Mouse (Mus musculus) large intestine, adult 2 months (tissue): ENCODE measurements around the gene Paqr9. TPM values are rescaled to one million over a fixed set of nuclear protein-coding genes. Genes with fewer than 3 reads are reported as not detected.

Experiments
- DNase-seq: peaks from one replicate; pipeline ENCODE4 v3.0.0-alpha.2; 2012; ENCODE audit warnings: low read depth, low spot score
- WGBS: fragments of 180-500 bp; shearing (Covaris S2); methylation state at CpG from one replicate; pipeline ENCODE4 v1.1.7; 2018; 5-methylcytosine and 5-hydroxymethylcytosine counted together
- polyA plus RNA-seq: library from polyadenylated mRNA; depleted of rRNA; stranded (reverse); fragments of >200 nt; gene quantifications from 2 replicates; pipeline ENCODE4 v1.2.3, GENCODE M21; 2012

Paqr9 gene
- polyA plus RNA-seq, 1 experiment: 0.22 TPM

DNA sequence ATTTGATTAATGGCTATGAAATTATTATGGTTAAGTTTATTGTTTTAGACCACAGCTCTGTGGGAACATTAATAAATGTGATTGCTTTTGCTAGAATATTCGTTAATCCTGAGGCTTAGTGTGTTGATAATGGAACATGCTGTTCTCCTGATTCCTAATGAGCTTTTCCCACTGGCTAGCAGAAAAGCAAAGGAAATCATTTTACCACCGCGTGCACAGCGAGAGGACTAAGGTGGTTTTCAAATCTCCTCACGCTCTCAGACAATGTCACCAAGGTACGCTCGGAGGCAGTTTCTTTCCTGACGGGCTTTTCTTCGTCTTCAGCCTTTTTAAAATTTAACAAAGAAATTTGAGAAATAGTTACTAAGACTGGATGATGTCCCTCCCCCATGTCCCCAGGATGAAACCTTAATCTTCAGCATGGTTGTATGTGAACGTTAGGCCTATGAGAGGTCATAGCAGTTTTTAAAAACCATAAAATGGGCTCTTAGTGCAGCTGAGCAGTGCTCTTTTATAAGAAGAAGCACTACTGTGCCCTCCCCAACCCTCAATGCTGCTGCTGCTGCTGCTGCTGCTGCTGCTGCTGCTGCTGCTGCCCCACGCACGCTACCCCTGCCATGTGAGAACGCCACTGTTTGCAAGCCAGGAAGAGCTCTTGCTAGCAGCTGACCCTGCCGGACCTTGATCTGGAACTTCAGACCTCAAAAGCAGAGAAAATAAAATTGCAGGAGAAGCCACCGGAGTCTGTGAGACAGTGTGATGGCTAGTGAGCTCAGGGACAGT, 17.6 kb upstream of the Paqr9 start:
- 71% methylated on average over 15 of the region's 15 CpGs for WGBS
- DNase-seq: no peak

DNA sequence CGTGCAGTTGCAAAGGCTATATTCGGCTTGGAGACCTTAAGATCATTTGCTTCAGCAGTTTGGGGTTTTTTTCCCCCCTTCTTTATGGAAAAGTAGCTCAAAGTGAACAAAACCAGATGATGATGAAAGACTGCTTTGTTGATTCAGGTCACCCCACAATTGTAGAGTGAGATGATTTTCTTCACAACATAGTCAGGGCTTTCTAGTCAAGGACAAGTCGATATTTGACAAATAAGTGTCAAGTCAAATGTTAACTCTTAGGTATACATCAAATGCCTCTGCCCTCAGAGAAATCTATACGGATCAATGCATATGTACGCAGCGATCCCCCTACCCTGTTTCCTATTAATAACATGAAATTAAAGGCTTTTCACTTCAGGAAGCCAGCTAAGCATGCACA, 17.0 kb upstream of the Paqr9 start:
- 54% methylated on average over 6 of the region's 6 CpGs for WGBS
- DNase-seq: no peak

DNA sequence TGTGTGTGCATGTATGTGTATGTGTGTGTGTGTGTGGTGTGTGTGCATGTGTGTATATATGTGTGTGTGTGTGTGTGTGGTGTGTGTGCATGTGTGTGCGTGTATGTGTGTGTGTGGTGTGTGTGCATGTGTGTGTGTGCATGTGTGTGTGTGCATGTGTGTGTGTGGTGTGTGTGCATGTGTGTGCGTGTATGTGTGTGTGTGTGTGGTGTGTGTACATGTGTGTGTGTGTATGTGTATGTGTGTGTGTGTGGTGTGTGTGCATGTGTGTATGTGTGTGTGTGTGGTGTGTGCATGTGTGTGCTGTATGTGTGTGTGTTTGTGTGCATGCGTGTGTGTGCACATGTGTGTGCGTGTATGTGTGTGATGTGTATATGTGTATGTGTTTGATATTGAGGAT, 14.9 kb upstream of the Paqr9 start:
- WGBS: 96% methylated on average over 4 of the region's 4 CpGs
- no peak for DNase-seq

DNA sequence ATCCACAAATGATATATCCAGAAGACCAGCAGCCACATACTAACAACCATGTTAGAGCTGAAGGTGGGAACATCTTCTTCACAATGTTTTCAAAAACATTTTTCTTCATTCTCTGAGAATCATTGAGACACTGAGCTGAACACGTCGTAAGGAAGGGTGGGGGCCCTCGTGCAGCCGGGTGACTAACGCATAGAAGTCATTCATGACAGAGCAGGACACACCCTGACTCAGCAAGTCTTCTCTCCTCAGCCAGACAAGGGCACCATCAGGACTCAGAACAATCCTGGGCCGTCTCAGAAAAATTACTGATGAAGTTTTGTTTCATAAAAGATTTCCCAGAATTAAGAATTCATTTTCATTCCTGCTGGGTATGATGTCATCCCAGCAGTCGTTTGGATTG, 12.8 kb upstream of the Paqr9 start:
- WGBS: 22% methylated on average over 7 of the region's 7 CpGs
- DNase-seq: no peak

DNA sequence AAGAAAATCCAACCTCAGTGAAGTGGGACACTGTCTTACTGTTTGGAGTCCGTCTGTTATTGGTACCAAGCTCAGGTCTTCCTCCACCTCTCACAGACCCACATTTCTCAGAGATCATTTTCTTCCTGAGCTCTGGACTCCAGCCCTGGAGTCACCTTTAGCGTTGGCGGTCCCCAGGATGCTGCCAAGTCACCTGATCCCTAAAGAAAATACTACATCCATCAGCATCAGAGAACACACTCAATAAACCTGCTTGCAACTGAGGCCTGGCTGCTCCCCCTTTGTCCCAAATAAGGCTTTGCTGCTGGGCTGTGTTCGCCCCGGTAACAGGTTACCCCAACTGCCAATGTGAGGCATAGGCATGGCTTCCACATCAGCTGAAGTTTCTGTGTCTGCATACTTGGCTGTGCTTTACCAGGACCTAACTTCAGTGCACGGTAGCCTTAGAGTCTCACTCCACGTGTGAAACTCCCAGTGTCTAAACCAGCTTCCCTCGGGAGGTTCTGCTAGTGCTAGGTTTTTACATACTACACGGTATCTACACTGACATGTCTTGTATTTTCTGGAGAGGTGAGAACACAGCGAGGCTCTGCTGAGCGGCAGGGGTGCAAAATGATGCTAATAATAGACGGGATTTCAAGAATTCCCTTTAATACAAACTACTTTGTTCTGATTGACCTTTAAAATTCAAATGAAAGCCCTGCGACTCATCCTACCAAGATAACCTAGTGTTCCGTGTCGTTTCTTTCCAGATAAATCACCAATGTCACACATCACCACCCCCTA, 9.6 kb upstream of the Paqr9 start:
- 66% methylated on average over 15 of the region's 15 CpGs for WGBS
- DNase-seq: no peak

DNA sequence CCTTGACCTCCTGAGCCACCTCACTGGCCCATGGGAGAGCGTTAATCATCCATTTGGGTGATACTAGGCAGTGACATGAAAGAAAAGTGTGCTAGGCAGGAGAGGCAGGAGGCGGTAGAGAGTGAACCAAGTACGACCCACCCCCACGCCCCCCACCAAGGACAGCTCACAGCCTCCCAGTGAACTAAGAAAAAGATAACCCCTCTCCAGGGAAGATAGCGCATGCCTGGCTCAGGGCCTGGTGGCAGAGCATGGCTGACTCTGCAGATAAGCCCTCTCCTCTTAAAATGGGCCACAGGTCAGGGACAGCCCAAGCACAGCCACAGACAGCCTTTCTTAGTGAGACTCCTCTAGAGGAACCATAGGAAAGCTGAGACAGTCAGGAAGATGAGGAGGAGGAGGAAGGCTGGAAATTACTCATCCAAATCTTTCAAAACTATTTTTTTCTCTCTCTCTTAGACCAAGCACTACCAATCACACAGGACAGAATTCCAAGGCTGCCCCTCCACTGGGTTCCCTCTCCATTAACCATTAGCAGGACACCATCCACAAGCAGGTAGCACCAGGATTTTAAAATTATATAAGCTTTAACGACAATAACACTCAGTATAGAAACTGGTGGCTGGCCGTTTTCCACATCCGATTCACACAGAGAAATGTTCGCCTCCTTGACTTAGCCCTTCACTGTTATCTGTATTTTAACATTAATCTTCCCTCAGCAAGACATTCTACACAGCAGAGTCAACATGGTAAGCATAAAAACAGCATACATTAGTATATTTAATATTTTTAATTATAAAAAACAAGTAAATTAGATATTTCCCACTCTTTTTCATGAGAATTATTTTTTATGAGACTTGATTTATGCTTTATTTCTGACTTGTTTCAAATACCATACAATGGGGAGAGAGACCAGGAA, 8.3 kb upstream of the Paqr9 start:
- DNase-seq: no peak
- WGBS: 60% methylated on average over 9 of the region's 9 CpGs

DNA sequence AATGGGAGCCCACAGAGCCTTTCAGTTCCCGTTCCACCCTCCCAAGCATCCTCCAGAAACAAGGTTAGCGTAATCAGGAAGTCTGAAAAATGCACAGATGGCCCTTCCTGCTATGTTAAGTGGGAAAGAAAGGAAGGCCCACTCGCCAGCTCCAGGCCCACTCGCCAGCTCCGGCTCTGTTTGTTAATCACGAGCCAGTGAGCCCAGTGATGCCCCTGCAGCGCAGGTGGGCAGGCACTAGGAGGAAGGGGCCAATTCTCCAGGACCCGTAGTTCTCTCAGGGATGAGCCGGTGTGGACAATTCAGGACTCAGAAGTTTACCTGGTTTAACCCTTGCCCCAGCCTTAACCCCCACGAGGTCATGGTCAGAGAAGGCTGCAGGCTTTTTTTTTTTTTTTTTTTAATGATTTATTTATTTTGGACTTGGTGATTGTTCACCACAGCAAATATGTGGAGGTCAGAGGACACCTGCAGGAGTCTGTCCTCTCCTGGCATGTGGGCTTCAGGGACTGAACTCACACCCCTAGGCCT, 7.2 kb upstream of the Paqr9 start:
- no peak for DNase-seq
- WGBS: 50% methylated on average over 10 of the region's 10 CpGs

DNA sequence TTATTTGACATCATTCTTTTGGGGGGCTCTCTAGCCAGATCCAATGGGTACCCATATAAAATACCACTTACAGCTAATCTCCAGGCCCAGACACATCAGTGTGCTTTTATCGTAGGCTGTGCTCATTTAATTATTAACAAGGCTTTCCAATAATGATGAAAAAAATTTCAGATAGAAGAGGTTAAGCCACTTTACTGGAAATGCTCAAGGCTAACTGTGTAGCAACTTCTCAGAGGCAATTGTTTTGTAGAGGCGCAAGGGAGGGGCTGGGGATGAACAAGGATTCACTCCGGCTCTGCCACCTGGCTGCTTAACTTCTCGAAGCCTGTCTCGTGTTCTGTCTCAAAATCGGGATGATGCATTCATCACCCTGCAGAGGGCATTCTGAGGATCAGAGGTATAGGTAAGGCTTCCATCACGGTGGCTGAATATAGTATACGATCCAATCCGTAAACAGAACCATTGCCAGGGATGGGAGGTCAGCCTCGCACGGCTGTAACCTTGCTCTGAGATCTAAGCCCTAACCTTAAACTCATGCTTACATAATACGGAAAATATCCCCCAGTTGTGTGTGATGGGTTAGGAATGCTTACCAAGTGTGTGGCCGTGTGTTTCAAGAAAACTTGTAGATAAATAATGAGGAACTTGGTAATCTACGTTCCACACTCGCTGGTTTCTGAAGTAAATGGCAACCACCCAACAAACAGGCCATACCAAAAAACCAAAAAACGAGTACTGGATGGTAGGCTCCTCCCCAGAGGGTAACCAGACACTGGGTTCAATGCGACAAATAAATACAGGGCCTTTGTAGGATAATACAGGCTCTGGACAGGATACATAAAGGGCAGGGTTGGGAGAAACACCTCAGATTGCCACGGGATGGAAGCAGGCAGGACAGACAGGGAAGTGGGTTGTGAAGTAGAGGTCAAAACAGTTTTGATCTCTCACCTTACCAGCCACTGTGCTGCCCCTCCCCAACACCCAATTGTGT, 4.9 kb upstream of the Paqr9 start:
- 62% methylated on average over 18 of the region's 18 CpGs for WGBS
- DNase-seq: no peak

DNA sequence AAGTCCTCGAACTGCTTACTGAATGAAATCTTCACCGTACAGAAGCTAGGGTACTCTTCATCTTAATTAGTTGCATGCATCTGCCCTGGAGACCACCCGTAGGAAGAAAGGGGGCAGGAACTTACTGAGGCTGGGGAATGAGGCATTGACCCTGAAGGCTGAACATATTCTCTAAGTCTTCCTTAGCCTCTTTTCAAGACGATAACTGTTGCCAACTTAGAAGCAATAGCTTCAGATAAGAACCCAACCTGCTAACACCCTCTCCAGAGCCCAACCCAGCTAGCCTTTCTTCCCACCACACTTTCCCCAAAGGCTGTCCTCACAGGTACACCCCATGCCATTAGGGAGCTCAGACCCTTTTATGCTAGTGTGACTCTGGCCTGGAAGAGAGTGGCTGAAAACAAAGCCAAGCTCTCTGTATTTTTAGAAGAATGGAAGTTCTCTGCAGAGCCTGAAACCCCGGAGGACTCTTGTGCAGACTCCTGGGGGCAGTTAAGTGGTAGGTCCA, 4.2 kb upstream of the Paqr9 start:
- no peak for DNase-seq
- WGBS: 68% methylated on average over 5 of the region's 5 CpGs

DNA sequence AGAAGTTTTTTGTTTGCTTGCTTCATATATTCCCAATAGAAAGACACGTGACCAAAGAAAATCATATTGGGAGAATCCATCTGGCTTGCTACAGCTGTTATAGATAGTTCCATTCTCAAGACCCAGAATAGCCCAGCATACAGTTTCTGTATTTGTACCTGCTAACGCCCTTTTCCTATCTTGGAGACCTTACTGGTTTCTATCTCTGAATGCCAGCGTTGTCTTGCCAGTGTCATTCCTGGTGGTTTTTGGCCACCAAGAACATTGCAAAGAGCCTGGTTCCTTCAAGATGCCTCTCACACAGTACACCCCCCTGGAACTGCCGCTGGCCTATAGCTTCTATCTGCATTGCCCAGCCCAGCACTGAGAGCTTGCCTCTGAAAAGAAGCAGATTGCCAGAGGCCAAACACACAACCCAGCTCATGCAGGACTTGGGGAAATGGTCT, 3.4 kb upstream of the Paqr9 start:
- WGBS: 87% methylated on average over 4 of the region's 4 CpGs
- DNase-seq: no peak

DNA sequence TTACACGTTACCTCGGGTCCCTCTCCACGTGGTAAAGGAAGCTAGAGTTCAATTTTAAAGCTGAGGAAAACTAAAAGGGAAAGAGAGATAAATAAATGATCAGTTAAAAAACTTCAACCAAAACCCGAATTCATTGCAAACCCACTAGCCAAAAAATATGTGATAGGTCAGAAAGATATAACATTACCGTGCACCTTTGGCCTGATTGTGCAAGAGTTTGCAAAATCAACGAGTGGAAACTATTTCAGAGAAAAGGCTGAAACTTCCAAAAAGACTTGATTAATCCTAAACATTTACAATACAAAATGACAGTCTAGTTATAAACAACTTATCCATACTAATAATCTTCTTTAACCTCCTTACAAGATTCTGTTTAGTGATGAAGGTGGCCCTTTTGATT, 1.7 kb upstream of the Paqr9 start:
- 51% methylated on average over 6 of the region's 6 CpGs for WGBS
- DNase-seq: no peak

DNA sequence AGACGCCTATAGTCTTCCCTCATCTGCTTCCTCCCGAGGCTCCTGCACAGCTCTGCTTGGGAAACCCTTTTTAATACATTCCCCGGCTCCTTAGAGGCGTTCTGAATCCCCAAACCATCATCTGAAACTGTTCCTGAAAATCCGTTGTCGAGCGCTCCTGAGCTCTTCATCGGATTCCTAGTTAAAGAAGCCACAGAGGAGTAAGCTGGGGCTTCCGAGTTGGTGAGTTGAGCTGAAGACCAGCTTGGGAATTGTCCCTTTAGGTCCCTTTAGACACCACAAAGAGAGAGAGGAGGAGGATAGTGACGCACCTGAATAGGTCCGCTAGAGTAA, 765 bp upstream of the Paqr9 start:
- WGBS: 13% methylated on average over 11 of the region's 11 CpGs
- DNase-seq: no peak

DNA sequence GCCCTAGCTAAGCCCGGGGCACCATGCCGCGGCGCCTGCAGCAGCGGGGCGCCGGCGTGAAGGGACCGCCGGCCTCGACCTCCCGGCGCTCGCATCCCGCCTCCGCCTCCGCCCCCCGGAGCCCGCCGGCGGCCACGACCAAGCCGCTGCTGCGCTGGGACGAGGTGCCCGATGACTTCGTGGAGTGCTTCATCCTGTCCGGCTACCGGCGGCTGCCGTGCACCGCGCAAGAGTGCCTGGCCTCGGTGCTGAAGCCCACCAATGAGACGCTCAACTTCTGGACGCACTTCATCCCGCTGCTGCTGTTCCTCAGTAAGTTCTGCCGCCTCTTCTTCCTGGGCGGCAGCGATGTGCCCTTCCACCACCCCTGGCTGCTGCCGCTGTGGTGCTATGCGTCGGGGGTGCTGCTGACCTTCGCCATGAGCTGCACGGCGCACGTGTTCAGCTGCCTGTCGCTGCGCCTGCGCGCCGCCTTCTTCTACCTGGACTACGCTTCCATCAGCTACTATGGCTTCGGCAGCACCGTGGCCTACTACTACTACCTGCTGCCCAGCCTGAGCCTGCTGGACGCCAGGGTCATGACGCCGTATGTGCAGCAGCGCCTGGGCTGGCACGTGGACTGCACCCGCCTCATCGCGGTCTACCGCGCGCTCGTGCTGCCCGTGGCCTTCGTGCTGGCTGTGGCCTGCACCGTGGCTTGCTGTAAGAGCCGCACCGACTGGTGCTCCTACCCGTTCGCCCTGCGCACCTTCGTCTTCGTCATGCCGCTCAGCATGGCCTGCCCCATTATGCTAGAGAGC, 679 bp downstream of the Paqr9 start:
- no peak for DNase-seq
- 15% methylated on average over 78 of the region's 78 CpGs for WGBS

DNA sequence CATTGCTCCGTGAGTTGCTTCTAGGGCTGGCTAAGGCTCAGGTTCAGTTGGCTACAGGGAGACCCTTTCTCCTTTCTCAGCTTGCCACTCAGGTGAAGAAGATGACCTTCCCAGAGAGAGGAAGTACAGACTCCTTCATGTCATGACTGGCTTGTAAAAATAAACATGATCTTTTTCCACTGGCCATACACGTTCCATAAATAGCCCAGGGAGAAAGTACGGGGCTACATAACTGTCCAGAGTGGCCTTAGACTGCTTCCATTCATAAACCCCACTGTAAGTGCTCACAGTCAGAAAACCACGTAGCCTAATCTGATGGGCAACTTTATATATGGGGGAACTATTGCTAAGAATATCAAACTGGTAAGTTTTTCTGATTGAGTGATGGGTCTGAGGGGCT, 4.6 kb downstream of the Paqr9 start:
- 58% methylated on average over 4 of the region's 4 CpGs for WGBS

DNA sequence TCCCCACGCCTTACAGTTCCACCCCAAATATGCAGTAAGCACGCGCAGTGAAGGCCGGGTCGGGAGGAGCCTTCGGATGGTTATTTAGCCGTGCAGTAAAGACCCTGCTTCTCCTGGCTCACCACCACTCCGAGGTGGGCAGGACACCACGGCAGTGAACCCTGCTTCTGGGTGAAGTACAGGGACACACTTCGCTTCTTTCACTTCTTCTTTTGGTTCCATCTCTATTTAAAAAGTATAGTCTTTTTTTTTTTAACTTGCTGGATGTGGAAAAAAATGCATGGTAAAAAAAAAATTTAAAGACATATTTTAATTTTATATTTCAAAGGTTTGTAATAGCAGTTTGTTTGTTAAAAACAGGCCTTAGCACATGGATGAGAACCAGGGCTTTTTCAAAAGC, 6.9 kb downstream of the Paqr9 start:
- 67% methylated on average over 10 of the region's 10 CpGs for WGBS
- no peak for DNase-seq

More for the DNA sequence above, 4.6 kb downstream of the Paqr9 start:
- no peak for DNase-seq

DNA sequence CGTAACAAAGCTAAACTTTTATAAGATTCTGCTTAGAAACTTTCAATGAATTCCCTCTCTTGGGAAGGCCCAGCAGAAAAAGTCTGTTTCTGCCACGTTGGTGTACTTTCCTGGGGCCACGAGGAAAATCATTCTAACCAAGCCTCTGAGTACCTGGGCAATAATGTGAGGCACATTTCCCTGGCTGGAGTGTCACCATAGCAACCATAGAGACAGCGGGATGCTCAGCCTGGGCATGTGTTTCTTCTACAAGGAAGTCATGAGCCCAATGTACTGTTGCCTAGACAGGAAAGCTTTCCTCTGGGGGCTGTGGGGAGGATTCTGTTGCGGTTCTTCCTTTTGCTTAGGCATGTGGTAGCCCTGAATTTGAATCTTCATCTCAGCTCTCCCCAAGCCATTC, 7.5 kb downstream of the Paqr9 start:
- no peak for DNase-seq
- 49% methylated on average over 5 of the region's 5 CpGs for WGBS

DNA sequence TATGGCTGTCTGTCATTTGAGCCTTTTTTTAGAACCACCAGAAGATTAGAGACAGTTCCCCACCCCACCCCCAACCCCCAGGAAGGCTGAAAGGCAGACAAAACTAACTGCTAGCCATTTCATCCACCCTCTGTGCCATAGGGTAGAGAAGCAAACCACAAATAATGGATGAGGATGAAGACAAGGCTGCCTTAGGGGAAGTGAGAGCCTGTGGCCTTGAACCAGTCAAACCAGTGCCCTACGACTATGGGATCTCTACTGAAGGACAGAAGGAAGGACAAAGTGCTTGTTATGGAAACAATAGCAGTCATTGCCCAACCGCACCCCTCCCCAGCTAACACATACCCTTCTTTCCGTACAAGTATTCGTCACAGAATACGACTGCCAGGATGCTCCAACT, 9.8 kb downstream of the Paqr9 start:
- 85% methylated on average over 5 of the region's 5 CpGs for WGBS
- no peak for DNase-seq

DNA sequence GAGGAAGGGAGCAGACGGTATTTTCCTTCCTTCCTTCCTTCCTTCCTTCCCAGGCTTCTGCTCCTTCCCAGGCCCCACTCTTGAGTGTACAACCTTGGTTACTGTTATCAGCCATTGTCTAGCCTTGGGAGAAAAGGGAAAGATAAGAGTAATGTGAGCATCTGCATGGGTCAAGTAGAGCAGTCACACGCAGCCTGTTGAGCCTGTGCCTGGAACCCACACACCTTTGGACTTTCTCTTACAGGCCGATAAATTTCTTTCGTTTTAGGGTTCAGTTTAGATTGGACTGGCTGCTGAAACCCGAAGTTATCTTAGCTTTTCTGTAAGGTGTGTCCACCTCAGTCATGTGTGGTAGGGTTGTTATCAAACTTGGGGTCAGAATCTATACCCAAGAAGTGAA, 10.5 kb downstream of the Paqr9 start:
- no peak for DNase-seq
- 76% methylated on average over 5 of the region's 5 CpGs for WGBS
